Mouse (Mus musculus) embryonic fibroblast, embryonic 13.5 days (primary cell): ENCODE measurements at regions not wholly inside any gene's neighbourhood (a gene's known extent, or its start where the extent isn't known, plus 50 kb on each side); places are given as distances from the start of the nearest gene placed in this dataset.
"Not testable (repeated sequence)": the region's sequence is repeated elsewhere in the genome, so short reads cannot be mapped to it uniquely, and the experiment has no call there.

ENCODE experiments used
- H3K27ac ChIP-seq: 2 replicates; pipeline ENCODE4 v1.5.1; 2012; ENCODE audit warnings: low read length, control low read depth, inconsistent platforms; ENCODE audit not compliant: insufficient read depth
- H3K4me1 ChIP-seq: 2 replicates; pipeline ENCODE4 v1.6.1; 2011; ENCODE audit warnings: low read length; ENCODE audit not compliant: control insufficient read depth, insufficient read depth
- H3K4me3 ChIP-seq: 2 replicates; pipeline ENCODE4 v1.5.1; 2011; ENCODE audit warnings: mild to moderate bottlenecking, control low read depth, low read length; ENCODE audit not compliant: insufficient read depth
- CTCF ChIP-seq: IDR thresholded peaks from 2 replicates; pipeline ENCODE4 v1.5.1; 2011; ENCODE audit warnings: mild to moderate bottlenecking, control low read depth, low read length, moderate library complexity, borderline replicate concordance; ENCODE audit not compliant: insufficient read depth
- POLR2A ChIP-seq: IDR thresholded peaks from 2 replicates; pipeline ENCODE4 v1.6.1; 2011; ENCODE audit warnings: low read depth, mild to moderate bottlenecking, control low read depth, low read length, moderate library complexity

GRCm38 (mm10) chr4:81561453-81561852 lies 118.8 kb upstream of the Mpdz start:
- H3K4me1 ChIP-seq: no peaks in the 10 kb centered on the region
- H3K27ac ChIP-seq: no peak overlapping the region
- H3K4me3 ChIP-seq: no peak overlapping the region
- TF ChIP-seq CTCF (no peak), POLR2A (no peak)

DNA sequence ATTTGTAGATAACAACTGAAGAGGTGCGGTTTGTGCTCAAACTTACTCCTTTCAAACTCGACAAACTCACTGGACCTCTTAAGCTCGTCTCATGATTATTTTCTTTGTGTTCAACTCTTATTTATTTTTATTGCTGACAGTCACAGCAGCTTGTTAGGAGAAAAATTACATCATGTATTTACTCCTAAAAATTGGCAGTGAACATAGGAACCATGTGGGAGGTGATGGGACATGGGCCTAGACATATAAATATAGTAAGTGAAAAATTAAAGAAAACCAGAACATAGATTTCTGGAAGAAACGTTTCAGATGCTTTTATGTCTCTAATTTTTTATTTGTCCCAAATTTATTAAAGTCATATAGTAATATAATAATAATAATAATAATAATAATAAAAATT lies 108.2 kb upstream of the Mpdz start:
- H3K27ac ChIP-seq: no peak overlapping the region
- H3K4me3 ChIP-seq: no peak overlapping the region
- H3K4me1 ChIP-seq: no peaks in the 10 kb centered on the region
- TF ChIP-seq CTCF (no peak), POLR2A (no peak)

GRCm38 (mm10) chr4:81550256-81550655 lies 107.6 kb upstream of the Mpdz start:
- H3K4me1 ChIP-seq: no peaks in the 10 kb centered on the region
- no peak overlapping the region for H3K4me3 ChIP-seq
- no peak for TF ChIP-seq POLR2A
- TF ChIP-seq CTCF: no peak
- no peak overlapping the region for H3K27ac ChIP-seq

GRCm38 (mm10) chr4:81540496-81540895 lies 97.9 kb upstream of the Mpdz start:
- H3K4me3 ChIP-seq: no peak overlapping the region
- no peak overlapping the region for H3K27ac ChIP-seq
- no peak for TF ChIP-seq CTCF
- no peak for TF ChIP-seq POLR2A
- H3K4me1 ChIP-seq: no peaks in the 10 kb centered on the region

- no peak overlapping the region for H3K4me3 ChIP-seq
- no peaks in the 10 kb centered on the region for H3K4me1 ChIP-seq
- TF ChIP-seq CTCF: no peak
- no peak overlapping the region for H3K27ac ChIP-seq
Measured at GRCm38 (mm10) chr4:81539551-81539950, 96.9 kb upstream of the Mpdz start.

DNA sequence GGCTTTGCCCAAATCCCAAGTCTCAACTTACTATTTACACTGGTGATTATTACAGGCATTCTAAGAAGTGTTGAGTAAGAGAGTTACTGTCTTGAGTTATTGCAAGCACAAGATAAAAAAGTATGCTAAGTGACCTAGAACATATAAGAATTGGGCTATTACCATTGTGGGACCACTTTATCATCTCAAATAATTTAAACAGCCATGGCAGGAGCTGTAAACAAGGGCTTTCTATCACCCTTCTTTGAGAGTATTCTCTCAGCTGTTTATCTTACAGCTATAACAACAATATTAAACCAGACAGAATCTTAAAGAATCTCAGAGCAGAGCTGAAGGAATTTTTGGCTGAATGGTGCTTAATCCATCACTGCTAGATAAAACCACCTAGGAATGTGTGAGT lies 94.2 kb upstream of the Mpdz start:
- Histone ChIP-seq H3K4me3 (no peak overlapping the region), H3K27ac (no peak overlapping the region), H3K4me1 (no peaks in the 10 kb centered on the region)
- TF ChIP-seq CTCF: no peak
- no peak for TF ChIP-seq POLR2A

- no peak overlapping the region for H3K27ac ChIP-seq
- peaks cover 3% of the 10 kb centered on the region; the same call in 1 of the 2 replicates for H3K4me1 ChIP-seq
- no peak overlapping the region for H3K4me3 ChIP-seq
- no peak for TF ChIP-seq CTCF
- no peak for TF ChIP-seq POLR2A
Measured at GRCm38 (mm10) chr4:81530546-81530945, 87.9 kb upstream of the Mpdz start.

DNA sequence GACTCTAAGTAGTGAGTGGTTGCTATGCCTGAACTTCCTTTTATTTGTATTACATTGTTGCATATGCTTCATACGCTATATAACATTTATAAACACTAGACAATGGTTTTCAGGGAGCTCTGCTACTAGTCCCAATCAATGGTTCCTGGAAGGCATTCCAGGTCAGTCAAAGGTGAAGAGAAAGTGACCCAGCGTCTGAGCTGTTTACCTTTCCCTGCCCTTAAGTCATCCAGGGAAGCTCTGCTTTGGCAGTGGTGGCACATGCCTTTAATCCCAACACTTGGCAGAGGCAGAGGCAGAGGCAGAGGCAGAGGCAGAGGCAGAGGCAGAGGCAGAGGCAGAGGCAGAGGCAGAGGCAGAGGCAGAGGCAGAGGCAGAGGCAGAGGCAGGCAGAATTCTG lies 76.5 kb upstream of the Mpdz start:
- not testable (repeated sequence) for H3K27ac ChIP-seq, H3K4me3 ChIP-seq, H3K4me1 ChIP-seq

DNA sequence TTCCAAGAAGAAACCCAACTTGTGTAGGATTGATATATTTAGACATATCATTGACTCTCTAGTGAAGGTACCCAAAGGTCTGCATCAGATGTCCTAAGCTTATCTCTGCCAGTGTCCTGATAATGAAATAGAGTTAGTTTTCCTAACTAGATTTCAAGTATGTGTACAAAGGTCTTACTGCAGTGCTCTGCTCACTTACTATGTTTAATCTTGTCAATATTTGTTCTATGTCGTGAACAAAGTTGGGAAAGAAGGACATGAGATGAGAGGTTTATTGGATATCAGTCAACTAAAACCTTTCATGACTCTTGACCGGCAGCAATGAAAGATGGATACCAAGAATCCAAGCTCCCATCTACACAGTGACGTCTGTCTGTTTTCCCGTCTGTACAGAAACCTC lies 71.9 kb upstream of the Mpdz start:
- TF ChIP-seq POLR2A (no peak), CTCF (no peak)
- H3K4me1 ChIP-seq: peaks cover 2% of the 10 kb centered on the region; the same call in 1 of the 2 replicates
- no peak overlapping the region for H3K4me3 ChIP-seq
- H3K27ac ChIP-seq: no peak overlapping the region

DNA sequence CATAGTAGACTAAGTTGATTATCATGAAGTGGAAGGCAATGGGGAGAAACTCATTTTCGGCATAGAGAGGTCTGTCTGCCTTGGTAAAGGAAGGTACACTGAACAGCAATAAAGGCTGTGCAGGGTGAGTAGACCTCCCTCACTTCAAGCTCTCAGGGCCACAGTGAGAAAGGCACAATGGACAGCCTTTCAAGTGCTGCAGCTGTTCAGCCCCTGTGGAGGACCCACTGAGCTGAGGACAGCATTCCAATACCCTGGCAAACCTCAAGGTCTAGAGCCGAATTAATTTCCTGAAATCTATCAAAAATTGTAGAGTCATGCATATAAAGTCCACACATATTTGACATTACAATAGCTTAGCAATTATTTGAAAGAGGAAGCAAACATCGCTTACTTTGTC lies 69.8 kb upstream of the Mpdz start:
- peaks cover 2% of the 10 kb centered on the region; the same call in 1 of the 2 replicates for H3K4me1 ChIP-seq
- no peak overlapping the region for H3K27ac ChIP-seq
- TF ChIP-seq POLR2A (no peak), CTCF (no peak)
- no peak overlapping the region for H3K4me3 ChIP-seq

GRCm38 (mm10) chr4:81508776-81509175 lies 66.2 kb upstream of the Mpdz start:
- TF ChIP-seq CTCF (no peak), POLR2A (no peak)
- Histone ChIP-seq H3K4me3 (no peak overlapping the region), H3K4me1 (peaks cover 3% of the 10 kb centered on the region)

More at GRCm38 (mm10) chr4:81508776-81509175, 66.2 kb upstream of the Mpdz start:
- H3K27ac ChIP-seq: no peak overlapping the region
